Mouse (Mus musculus): ENCODE measurements at regions not wholly inside any gene's neighbourhood (a gene's known extent, or its start where the extent isn't known, plus 50 kb on each side); places are given as distances from the start of the nearest gene placed in this dataset.

- Histone ChIP-seq H3K4me1 (replicated peaks) (peaks cover 10% of the 10 kb centered on the region), H3K4me3 (no peak overlapping the region), H3K9me3 (no peaks in the 10 kb centered on the region), H3K36me3 (no peaks in the 10 kb centered on the region), H3K27ac (no peak overlapping the region), H3K27me3 (ENCODE audit: insufficient read depth, poor library complexity, severe bottlenecking) (no peaks in the 10 kb centered on the region)
- 83% methylated on average over 1 of the region's 1 CpGs for WGBS
- DNase-seq (ENCODE audit: low spot score): peak; percentile 1
These were observed 150.8 kb upstream of the Syt13 start for GRCm38 (mm10) chr2:92763881-92764635.

DNA sequence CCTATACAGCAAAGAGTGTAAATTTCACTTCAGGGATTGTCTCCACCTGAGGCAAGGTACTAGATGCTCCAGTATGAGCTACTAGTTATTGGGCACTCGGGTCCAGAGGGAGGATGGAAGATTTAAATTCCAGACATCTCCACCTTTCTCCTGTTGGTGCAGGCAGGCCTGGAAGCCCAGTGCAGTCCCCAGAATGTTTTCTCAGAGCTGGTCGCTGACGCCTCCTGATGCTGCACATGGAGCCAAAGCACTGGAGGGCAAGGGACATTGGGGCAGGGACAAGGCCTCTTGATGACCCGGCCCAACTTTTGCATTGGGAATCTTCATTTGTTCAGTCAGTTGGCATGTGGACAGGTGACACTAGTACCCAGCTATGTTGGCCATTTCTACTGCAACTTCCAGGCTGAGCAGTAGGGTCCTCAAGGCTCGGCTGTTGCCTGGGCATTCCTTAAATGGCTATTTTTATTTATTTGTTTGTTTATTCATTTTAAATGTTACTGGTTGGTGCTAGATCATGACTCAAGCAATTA is 147.4 kb upstream of the Syt13 start:
- no peak overlapping the region for H3K27ac ChIP-seq
- H3K4me1 ChIP-seq (replicated peaks): 0 out of 2 replicates have a peak, but pooled peaks cover 3% of the 10 kb centered on the region
- no peak for DNase-seq (ENCODE audit: low spot score)
- no peaks in the 10 kb centered on the region for H3K36me3 ChIP-seq
- H3K27me3 ChIP-seq (ENCODE audit: insufficient read depth, poor library complexity, severe bottlenecking): no peaks in the 10 kb centered on the region
- no peaks in the 10 kb centered on the region for H3K9me3 ChIP-seq
- no peak overlapping the region for H3K4me3 ChIP-seq
- WGBS: 86% methylated on average over 5 of the region's 5 CpGs

DNA sequence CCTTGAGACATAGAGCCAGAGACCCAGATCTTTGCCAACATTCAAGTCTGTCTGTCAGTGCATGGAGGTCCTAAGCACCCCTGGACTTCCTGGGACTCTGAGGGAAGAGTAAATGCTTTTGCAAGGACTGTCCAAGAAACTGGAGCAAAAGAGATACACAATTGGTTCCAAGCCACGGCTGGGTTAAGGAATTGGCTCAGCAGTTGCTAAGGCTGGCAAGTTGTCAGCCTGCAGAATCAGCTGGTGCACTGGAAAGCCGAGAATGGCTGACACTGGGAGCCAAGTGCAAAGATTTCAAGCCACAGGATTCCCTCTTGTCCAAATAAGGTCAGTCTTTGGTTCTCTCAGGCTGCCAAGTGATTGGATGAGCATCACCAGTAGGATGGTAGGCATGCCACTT is 146.8 kb upstream of the Syt13 start:
- WGBS: 70% methylated on average over 2 of the region's 2 CpGs
- H3K9me3 ChIP-seq: no peaks in the 10 kb centered on the region
- H3K27ac ChIP-seq: no peak overlapping the region
- H3K27me3 ChIP-seq (ENCODE audit: insufficient read depth, poor library complexity, severe bottlenecking): no peaks in the 10 kb centered on the region
- H3K36me3 ChIP-seq: no peaks in the 10 kb centered on the region
- 0 out of 2 replicates have a peak, but pooled peaks cover 3% of the 10 kb centered on the region for H3K4me1 ChIP-seq (replicated peaks)
- no peak overlapping the region for H3K4me3 ChIP-seq
- no peak for DNase-seq (ENCODE audit: low spot score)

- Histone ChIP-seq H3K4me1 (replicated peaks) (no peaks in the 10 kb centered on the region), H3K27me3 (ENCODE audit: insufficient read depth, poor library complexity, severe bottlenecking) (no peaks in the 10 kb centered on the region), H3K27ac (no peak overlapping the region), H3K4me3 (no peak overlapping the region), H3K9me3 (no peaks in the 10 kb centered on the region), H3K36me3 (no peaks in the 10 kb centered on the region)
- DNase-seq (ENCODE audit: low spot score): no peak
- 68% methylated on average over 3 of the region's 3 CpGs for WGBS
These were observed 145.8 kb upstream of the Syt13 start for GRCm38 (mm10) chr2:92769061-92769460.

- no peaks in the 10 kb centered on the region for H3K36me3 ChIP-seq
- no peak overlapping the region for H3K27ac ChIP-seq
- H3K4me3 ChIP-seq: no peak overlapping the region
- no peaks in the 10 kb centered on the region for H3K27me3 ChIP-seq (ENCODE audit: insufficient read depth, poor library complexity, severe bottlenecking)
- H3K4me1 ChIP-seq (replicated peaks): no peaks in the 10 kb centered on the region
- no peak for DNase-seq (ENCODE audit: low spot score)
- no peaks in the 10 kb centered on the region for H3K9me3 ChIP-seq
- 89% methylated on average over 5 of the region's 5 CpGs for WGBS
These were observed 144.8 kb upstream of the Syt13 start for GRCm38 (mm10) chr2:92770098-92770497.

- Histone ChIP-seq H3K4me1 (replicated peaks) (no peaks in the 10 kb centered on the region), H3K4me3 (no peak overlapping the region), H3K27me3 (ENCODE audit: insufficient read depth, poor library complexity, severe bottlenecking) (no peaks in the 10 kb centered on the region), H3K27ac (no peak overlapping the region), H3K36me3 (no peaks in the 10 kb centered on the region), H3K9me3 (no peaks in the 10 kb centered on the region)
- 86% methylated on average over 7 of the region's 7 CpGs for WGBS
- DNase-seq (ENCODE audit: low spot score): no peak
These were observed 142.3 kb upstream of the Syt13 start for GRCm38 (mm10) chr2:92772623-92773022.

DNA sequence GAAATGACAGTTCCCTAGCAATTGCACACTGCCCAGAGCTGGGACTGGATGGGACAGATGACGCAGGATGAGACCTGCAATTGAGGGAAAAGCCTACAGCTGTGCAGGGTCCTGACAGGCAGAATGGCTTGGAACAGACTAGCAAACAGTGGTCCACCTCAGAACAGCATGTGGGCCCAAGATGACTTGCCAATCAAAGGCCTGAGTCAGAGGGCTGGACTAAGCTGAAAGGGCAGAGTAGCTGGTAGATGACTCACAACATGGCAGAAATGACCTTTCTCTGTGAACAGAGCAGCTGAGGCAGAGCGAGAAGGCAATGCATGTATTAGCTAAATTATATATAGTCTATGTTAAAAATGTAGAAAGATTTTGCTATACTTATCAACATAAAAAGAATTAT is 138.4 kb upstream of the Syt13 start:
- H3K4me1 ChIP-seq (replicated peaks): no peaks in the 10 kb centered on the region
- no peaks in the 10 kb centered on the region for H3K27me3 ChIP-seq (ENCODE audit: insufficient read depth, poor library complexity, severe bottlenecking)
- WGBS: 90% methylated on average over 2 of the region's 2 CpGs
- H3K36me3 ChIP-seq: no peaks in the 10 kb centered on the region
- H3K27ac ChIP-seq: no peak overlapping the region
- DNase-seq (ENCODE audit: low spot score): no peak
- no peak overlapping the region for H3K4me3 ChIP-seq
- H3K9me3 ChIP-seq: no peaks in the 10 kb centered on the region

DNA sequence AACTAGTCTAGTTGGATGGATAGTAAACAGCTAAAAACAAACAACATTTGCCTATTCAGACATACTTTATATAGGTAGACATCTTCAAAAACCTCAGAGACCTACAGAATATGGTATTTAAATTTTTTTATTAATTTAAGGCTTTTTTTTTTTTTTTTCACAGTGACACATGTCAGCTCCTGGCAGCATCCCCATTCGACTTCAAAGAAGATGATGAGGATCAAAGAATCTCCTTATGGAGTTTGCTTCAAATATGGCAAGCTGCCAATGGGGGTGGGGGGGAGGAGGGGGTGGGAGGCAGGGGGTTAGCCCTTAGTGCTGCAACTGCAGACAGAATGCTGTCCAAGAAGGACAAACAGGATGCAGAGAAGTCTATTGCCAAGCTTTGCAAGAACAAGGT is 135.8 kb upstream of the Syt13 start:
- no peaks in the 10 kb centered on the region for H3K27me3 ChIP-seq (ENCODE audit: insufficient read depth, poor library complexity, severe bottlenecking)
- H3K27ac ChIP-seq: no peak overlapping the region

GRCm38 (mm10) chr2:92780021-92780420 is 134.9 kb upstream of the Syt13 start:
- DNase-seq (ENCODE audit: low spot score): no peak
- H3K4me3 ChIP-seq: no peak overlapping the region
- H3K27ac ChIP-seq: no peak overlapping the region
- WGBS: 83% methylated on average over 1 of the region's 1 CpGs
- H3K4me1 ChIP-seq (replicated peaks): no peaks in the 10 kb centered on the region
- H3K36me3 ChIP-seq: no peaks in the 10 kb centered on the region
- H3K9me3 ChIP-seq: no peaks in the 10 kb centered on the region
- H3K27me3 ChIP-seq (ENCODE audit: insufficient read depth, poor library complexity, severe bottlenecking): no peaks in the 10 kb centered on the region

More for the DNA sequence above, 135.8 kb upstream of the Syt13 start:
- Histone ChIP-seq H3K4me1 (replicated peaks) (no peaks in the 10 kb centered on the region), H3K36me3 (no peaks in the 10 kb centered on the region), H3K4me3 (no peak overlapping the region), H3K9me3 (no peaks in the 10 kb centered on the region)
- no peak for DNase-seq (ENCODE audit: low spot score)
- 67% methylated on average over 1 of the region's 1 CpGs for WGBS

GRCm38 (mm10) chr2:92781451-92781850 is 133.4 kb upstream of the Syt13 start:
- 76% methylated on average over 5 of the region's 5 CpGs for WGBS
- DNase-seq (ENCODE audit: low spot score): no peak
- Histone ChIP-seq H3K36me3 (no peaks in the 10 kb centered on the region), H3K9me3 (no peaks in the 10 kb centered on the region), H3K4me3 (no peak overlapping the region), H3K4me1 (replicated peaks) (no peaks in the 10 kb centered on the region), H3K27ac (no peak overlapping the region), H3K27me3 (ENCODE audit: insufficient read depth, poor library complexity, severe bottlenecking) (no peaks in the 10 kb centered on the region)

- WGBS: 78% methylated on average over 4 of the region's 4 CpGs
- no peaks in the 10 kb centered on the region for H3K4me1 ChIP-seq (replicated peaks)
- no peaks in the 10 kb centered on the region for H3K27me3 ChIP-seq (ENCODE audit: insufficient read depth, poor library complexity, severe bottlenecking)
- no peaks in the 10 kb centered on the region for H3K9me3 ChIP-seq
- no peak overlapping the region for H3K27ac ChIP-seq
- no peaks in the 10 kb centered on the region for H3K36me3 ChIP-seq
- no peak for DNase-seq (ENCODE audit: low spot score)
- H3K4me3 ChIP-seq: no peak overlapping the region
These were observed 132.3 kb upstream of the Syt13 start for GRCm38 (mm10) chr2:92782621-92783020.

- no peaks in the 10 kb centered on the region for H3K9me3 ChIP-seq
- WGBS: 66% methylated on average over 2 of the region's 2 CpGs
- H3K27ac ChIP-seq: no peak overlapping the region
- no peak for DNase-seq (ENCODE audit: low spot score)
- H3K36me3 ChIP-seq: no peaks in the 10 kb centered on the region
- H3K27me3 ChIP-seq (ENCODE audit: insufficient read depth, poor library complexity, severe bottlenecking): no peaks in the 10 kb centered on the region
- H3K4me1 ChIP-seq (replicated peaks): no peaks in the 10 kb centered on the region
- H3K4me3 ChIP-seq: no peak overlapping the region
These were observed 130.0 kb upstream of the Syt13 start for GRCm38 (mm10) chr2:92784916-92785315.

- H3K27ac ChIP-seq: no peak overlapping the region
- H3K4me3 ChIP-seq: no peak overlapping the region
- no peaks in the 10 kb centered on the region for H3K36me3 ChIP-seq
- H3K4me1 ChIP-seq (replicated peaks): no peaks in the 10 kb centered on the region
- DNase-seq (ENCODE audit: low spot score): no peak
- H3K27me3 ChIP-seq (ENCODE audit: insufficient read depth, poor library complexity, severe bottlenecking): no peaks in the 10 kb centered on the region
- WGBS: 75% methylated on average over 4 of the region's 4 CpGs
- H3K9me3 ChIP-seq: no peaks in the 10 kb centered on the region
These were observed 126.9 kb upstream of the Syt13 start for GRCm38 (mm10) chr2:92787925-92788410.
